Mouse (Mus musculus) liver, adult 2 months (tissue): ENCODE results near the gene Gpbp1l1. TPM values are rescaled to one million over a fixed set of nuclear protein-coding genes. Genes with fewer than 3 reads are reported as not detected.

Source experiments
- DNase-seq: peaks from one replicate; pipeline ENCODE4 v3.0.0-alpha.2; 2011; ENCODE audit warnings: low read depth, low spot score; ENCODE audit errors: extremely low read depth
- H3K27ac ChIP-seq: fragments of 200-500 bp; replicated peaks from 2 replicates; pipeline ENCODE4 v1.5.1; 2012; ENCODE audit warnings: low read depth, mild to moderate bottlenecking, control low read depth, inconsistent platforms, low read length; ENCODE audit not compliant: insufficient read depth
- H3K27me3 ChIP-seq: fragments of 200-500 bp; 2 replicates; pipeline ENCODE4 v1.6.1; 2012; ENCODE audit warnings: mild to moderate bottlenecking, moderate library complexity, low read length, inconsistent platforms; ENCODE audit not compliant: control insufficient read depth, insufficient read depth
- H3K36me3 ChIP-seq: fragments of 200-500 bp; 2 replicates; pipeline ENCODE4 v1.6.1; 2012; ENCODE audit warnings: low read length, inconsistent platforms; ENCODE audit not compliant: control insufficient read depth, insufficient read depth
- H3K4me1 ChIP-seq: fragments of 200-500 bp; 2 replicates; pipeline ENCODE4 v1.6.1; 2011; ENCODE audit warnings: low read length; ENCODE audit not compliant: control insufficient read depth, insufficient read depth
- H3K4me3 ChIP-seq: fragments of 200-500 bp; 2 replicates; pipeline ENCODE4 v1.5.1; 2011; ENCODE audit warnings: low read depth, mild to moderate bottlenecking, control low read depth, low read length, moderate library complexity; ENCODE audit not compliant: insufficient read depth
- H3K79me2 ChIP-seq: fragments of 200-500 bp; 2 replicates; pipeline ENCODE4 v1.6.1; 2012; ENCODE audit warnings: inconsistent platforms, mild to moderate bottlenecking, low read length, moderate library complexity; ENCODE audit not compliant: control insufficient read depth, insufficient read depth
- H3K9ac ChIP-seq: fragments of 200-500 bp; 2 replicates; pipeline ENCODE4 v1.6.1; 2012; ENCODE audit warnings: low read depth, mild to moderate bottlenecking, control low read depth, inconsistent platforms, low read length
- CTCF ChIP-seq: fragments of 200-500 bp; IDR thresholded peaks from 2 replicates; pipeline ENCODE4 v1.5.1; 2011; ENCODE audit warnings: low read depth, low read length, control low read depth
- POLR2A ChIP-seq: fragments of 200-500 bp; IDR thresholded peaks from 2 replicates; pipeline ENCODE4 v1.6.1; 2011; ENCODE audit warnings: low read length, control low read depth; ENCODE audit not compliant: insufficient read depth; ENCODE audit errors: extremely low read depth
- WGBS: fragments of 180-500 bp; shearing (Covaris S2); methylation state at CpG from one replicate; pipeline ENCODE4 v1.1.7; 2018; 5-methylcytosine and 5-hydroxymethylcytosine counted together
- polyA plus RNA-seq: library from polyadenylated mRNA; depleted of rRNA; stranded (reverse); fragments of >200 nt; gene quantifications from 2 replicates; pipeline ENCODE4 v1.2.3, GENCODE M21; 2012
- total RNA-seq: library from RNA; depleted of rRNA; stranded (reverse); fragments of >200 nt; gene quantifications from 2 replicates; pipeline ENCODE4 v1.2.3, GENCODE M21; 2014

Gpbp1l1 gene
- total and polyA plus RNA-seq, 2 experiments: 16.7 to 76.3 TPM

GRCm38 (mm10) chr4:116555413-116556300, 1.8 kb upstream of the Gpbp1l1 start, which contains the start of gene Tmem69:
Gene Tmem69, minus strand, starts transcription at chr4:116555936.
- no peaks in the 10 kb centered on the region; the same call in 1 of the 2 replicates for H3K4me1 ChIP-seq
- H3K4me3 ChIP-seq: peak within 1 kb of the TSS; percentile 73
- peaks cover 7% of the 10 kb centered on the region; the same call in 1 of the 2 replicates for H3K36me3 ChIP-seq
- H3K9ac ChIP-seq: peak within 1 kb of the TSS; percentile 90
- no peak for TF ChIP-seq CTCF
- no peak for TF ChIP-seq POLR2A
- no peaks in the 10 kb centered on the region for H3K27me3 ChIP-seq
- peak; percentile 82 for DNase-seq
- peak within 1 kb of the TSS; percentile 93 for H3K27ac ChIP-seq
- H3K79me2 ChIP-seq: peaks cover 3% of the 10 kb centered on the region; the same call in 1 of the 2 replicates
- WGBS: 2% methylated on average over 23 of the region's 23 CpGs

GRCm38 (mm10) chr4:116556561-116557305, 725 bp upstream of the Gpbp1l1 start:
- under 1% methylated on average over 28 of the region's 28 CpGs for WGBS
- DNase-seq: peak; percentile 84
- H3K27me3 ChIP-seq: no peaks in the 10 kb centered on the region
- peaks cover 7% of the 10 kb centered on the region; the same call in 1 of the 2 replicates for H3K36me3 ChIP-seq
- H3K9ac ChIP-seq: peak overlapping the region; percentile 83
- peak; percentile 73; the same call in 1 of the 2 replicates for TF ChIP-seq POLR2A
- no peak for TF ChIP-seq CTCF
- peak overlapping the region; percentile 93 for H3K27ac ChIP-seq
- H3K4me3 ChIP-seq: peak overlapping the region; percentile 73
- H3K79me2 ChIP-seq: peaks cover 9% of the 10 kb centered on the region; the same call in 1 of the 2 replicates
- H3K4me1 ChIP-seq: peaks cover 2% of the 10 kb centered on the region; the same call in 1 of the 2 replicates

- H3K27ac ChIP-seq: peak overlapping the region; percentile 97; the same call in 1 of the 2 replicates
- H3K4me1 ChIP-seq: peaks cover 2% of the 10 kb centered on the region; the same call in 1 of the 2 replicates
- WGBS: under 1% methylated on average over 15 of the region's 15 CpGs
- peaks cover 20% of the 10 kb centered on the region; the same call in 1 of the 2 replicates for H3K79me2 ChIP-seq
- H3K9ac ChIP-seq: peak overlapping the region; percentile 97
- TF ChIP-seq CTCF: no peak
- TF ChIP-seq POLR2A: no peak
- H3K27me3 ChIP-seq: no peaks in the 10 kb centered on the region
- peaks cover 4% of the 10 kb centered on the region; the same call in 1 of the 2 replicates for H3K36me3 ChIP-seq
- peak; percentile 43 for DNase-seq
- peak overlapping the region; percentile 97 for H3K4me3 ChIP-seq
Observed at GRCm38 (mm10) chr4:116558151-116558882, 859 bp downstream of the Gpbp1l1 start.

- TF ChIP-seq POLR2A (no peak), CTCF (no peak)
- peaks cover 30% of the 10 kb centered on the region for H3K36me3 ChIP-seq
- H3K9ac ChIP-seq: no peak overlapping the region
- no peaks in the 10 kb centered on the region for H3K27me3 ChIP-seq
- WGBS: 88% methylated on average over 8 of the region's 8 CpGs
- DNase-seq: peak; percentile 18
- no peak overlapping the region for H3K27ac ChIP-seq
- H3K4me1 ChIP-seq: peaks cover 10% of the 10 kb centered on the region
- H3K79me2 ChIP-seq: 0 out of 2 replicates have a peak, but pooled peaks cover 3% of the 10 kb centered on the region
- H3K4me3 ChIP-seq: no peak overlapping the region
Observed at GRCm38 (mm10) chr4:116595793-116596192, 38.3 kb downstream of the Gpbp1l1 start.

GRCm38 (mm10) chr4:116596379-116596778, 38.9 kb downstream of the Gpbp1l1 start, which contains the start of gene Ccdc17:
Gene Ccdc17, plus strand, starts transcription at chr4:116596654.
- H3K4me3 ChIP-seq: peak within 1 kb of the TSS; percentile 70
- 0 out of 2 replicates have a peak, but pooled peaks cover 3% of the 10 kb centered on the region for H3K79me2 ChIP-seq
- H3K4me1 ChIP-seq: peaks cover 10% of the 10 kb centered on the region
- H3K36me3 ChIP-seq: peaks cover 28% of the 10 kb centered on the region
- WGBS: 14% methylated on average over 5 of the region's 5 CpGs
- peak within 1 kb of the TSS; percentile 72 for H3K9ac ChIP-seq
- DNase-seq: no peak
- H3K27me3 ChIP-seq: no peaks in the 10 kb centered on the region
- peak within 1 kb of the TSS; percentile 58 for H3K27ac ChIP-seq
- TF ChIP-seq CTCF (no peak), POLR2A (no peak)
